Mouse (Mus musculus): ENCODE results near the gene Loxl3.

DNA sequence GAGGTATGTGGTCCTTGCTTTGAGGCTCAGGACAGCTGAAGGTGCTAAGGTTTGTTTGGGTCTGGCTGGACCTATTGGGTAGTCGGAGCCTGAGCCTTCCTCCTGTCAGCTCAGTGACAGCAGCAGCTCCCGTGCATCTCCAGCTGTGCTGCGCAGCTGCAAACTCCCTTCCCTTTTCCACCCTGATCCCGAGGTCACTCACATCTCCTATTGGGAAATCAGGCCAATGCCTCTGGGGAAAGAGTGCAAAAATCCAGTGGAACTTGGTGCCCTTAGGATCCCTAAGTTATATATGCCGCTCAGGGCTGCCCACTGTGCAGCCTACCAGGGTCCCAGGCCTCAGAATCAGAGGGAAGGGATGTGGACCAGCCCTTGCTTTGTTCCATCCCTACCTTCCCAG is 49.5 kb downstream of the Loxl3 start:
- TF ChIP-seq POLR2AphosphoS2 (IDR thresholded peaks at IDR 0.05; ENCODE audit: insufficient read length, low read depth), result no peak
- TF ChIP-seq USF1 (IDR thresholded peaks at IDR 0.05; ENCODE audit: low read depth), result no peak
- TF ChIP-seq POLR2A (IDR thresholded peaks at IDR 0.05; ENCODE audit: insufficient read length, low read depth), result no peak
- TF ChIP-seq E2F4 (IDR thresholded peaks at IDR 0.05; ENCODE audit: insufficient read depth), result no peak
- no peak for TF ChIP-seq MYOG (IDR thresholded peaks at IDR 0.05; ENCODE audit: control insufficient read depth in 1 of 3, insufficient read depth in 1 of 3, insufficient read length in 2 of 3, low read depth in 2 of 3)

Measured in myocyte (in vitro differentiated cells).